Mouse (Mus musculus) T-cell, adult 2 months (primary cell): ENCODE measurements around the gene Chrna1.

Source experiments
- DNase-seq: peaks from one replicate; pipeline ENCODE4 v3.0.0; 2022; ENCODE audit warnings: low spot score

The Chrna1 gene

GRCm38 (mm10) chr2:73580166-73580565, at the start of gene Chrna1:
Gene Chrna1, minus strand, starts transcription at chr2:73580338.
- no peak for DNase-seq

GRCm38 (mm10) chr2:73618486-73619052, 38.4 kb upstream of the Chrna1 start:
- no peak for DNase-seq

DNA sequence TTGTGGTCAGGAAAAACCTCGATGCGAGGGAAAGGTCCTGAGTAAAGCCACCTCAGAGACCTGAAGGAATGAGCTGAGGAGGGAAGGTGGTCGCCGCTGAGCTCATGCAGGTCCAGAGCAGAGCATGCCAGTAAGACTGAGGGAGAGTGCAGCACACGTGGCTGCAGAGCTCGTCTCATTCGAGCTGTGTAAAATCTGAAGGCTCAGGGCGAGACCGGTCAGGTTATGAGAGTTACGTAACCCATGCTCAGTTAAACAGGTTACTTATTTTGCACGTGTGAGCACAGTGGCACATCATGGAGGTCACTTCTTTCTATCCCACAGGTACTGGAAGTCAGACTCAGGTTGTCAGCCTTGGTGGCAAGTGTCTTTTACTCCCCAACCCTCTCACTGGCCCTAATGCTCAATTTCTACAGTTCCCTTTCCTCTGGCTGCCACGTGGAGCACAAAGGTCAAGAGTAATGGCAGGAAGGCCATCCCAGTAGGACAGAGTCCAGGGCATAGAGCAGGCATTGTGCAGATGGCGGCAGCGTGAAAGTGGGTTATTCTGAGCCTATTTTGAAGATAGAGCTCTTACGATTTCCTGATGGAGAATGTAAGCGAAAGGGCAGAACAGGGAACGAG, 36.4 kb upstream of the Chrna1 start:
- DNase-seq = no peak

GRCm38 (mm10) chr2:73615456-73615855, 35.3 kb upstream of the Chrna1 start:
- no peak for DNase-seq

- no peak for DNase-seq
Measured at GRCm38 (mm10) chr2:73614303-73614702, 34.2 kb upstream of the Chrna1 start.

- DNase-seq = no peak
Measured at GRCm38 (mm10) chr2:73612941-73613340, 32.8 kb upstream of the Chrna1 start.

- no peak for DNase-seq
Measured at GRCm38 (mm10) chr2:73612367-73612914, 32.3 kb upstream of the Chrna1 start.

DNA sequence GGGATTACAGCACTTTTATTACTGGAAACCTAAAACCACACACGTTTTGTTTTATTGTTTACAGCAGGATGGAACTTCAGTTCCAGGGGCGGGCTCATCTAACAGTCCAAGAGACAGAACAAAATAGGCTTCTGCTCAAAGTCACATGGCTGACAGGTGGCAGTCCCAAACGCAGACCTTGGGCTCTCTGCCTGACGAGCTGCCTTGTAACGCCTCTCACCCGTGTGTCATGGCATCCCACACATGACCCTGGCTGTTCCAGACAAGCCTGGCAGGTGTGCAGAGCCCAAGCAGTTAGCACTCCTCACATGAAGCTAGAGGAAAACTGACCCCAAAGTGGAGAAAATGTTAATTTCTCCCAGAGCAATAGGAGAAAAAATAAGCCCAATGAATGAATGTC, 31.7 kb upstream of the Chrna1 start:
- DNase-seq = no peak

- DNase-seq = no peak
Measured at GRCm38 (mm10) chr2:73609724-73610210, 29.6 kb upstream of the Chrna1 start.

GRCm38 (mm10) chr2:73609067-73609723, 29.1 kb upstream of the Chrna1 start:
- no peak for DNase-seq

- no peak for DNase-seq
Measured at GRCm38 (mm10) chr2:73608391-73608790, 28.3 kb upstream of the Chrna1 start.

DNA sequence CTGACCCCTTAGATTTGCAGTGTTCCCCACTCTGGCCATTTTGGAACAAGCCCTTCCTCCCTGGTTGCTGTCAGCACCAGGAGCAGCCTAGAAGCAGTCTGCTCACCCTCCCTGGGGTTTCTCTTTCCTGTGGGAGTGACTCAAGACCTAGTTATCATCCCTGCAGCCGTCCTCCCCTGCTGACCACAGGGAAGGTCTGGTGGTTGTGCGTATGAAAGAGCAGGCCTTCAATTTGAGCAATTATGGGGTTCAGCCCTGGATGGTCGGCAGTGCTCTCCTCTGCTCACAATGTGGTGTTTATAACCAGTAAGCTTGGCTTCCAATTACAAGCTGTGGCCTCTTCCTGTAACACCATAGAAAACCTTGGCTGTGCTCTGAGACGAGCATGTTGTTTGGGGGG, 27.5 kb upstream of the Chrna1 start:
- no peak for DNase-seq

DNA sequence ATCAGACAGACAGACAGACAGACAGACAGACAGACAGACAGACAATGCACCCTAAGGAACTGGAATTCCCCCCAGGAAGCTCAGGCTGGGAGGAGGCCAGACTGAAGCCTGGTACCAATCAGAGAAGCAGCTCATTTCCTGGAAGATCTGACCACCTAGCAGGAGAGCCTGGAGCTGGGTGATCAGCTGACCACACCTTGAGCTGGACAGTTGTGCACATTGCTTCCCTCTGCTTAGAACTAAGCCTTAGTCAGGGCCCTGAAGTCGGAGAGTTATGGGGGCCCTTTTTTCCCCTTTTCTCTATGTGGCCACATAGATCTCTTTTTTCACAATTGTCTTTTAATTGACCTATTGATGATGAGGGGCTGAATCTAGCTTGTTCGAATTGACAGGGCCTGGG, 27.0 kb upstream of the Chrna1 start:
- DNase-seq = no peak

DNA sequence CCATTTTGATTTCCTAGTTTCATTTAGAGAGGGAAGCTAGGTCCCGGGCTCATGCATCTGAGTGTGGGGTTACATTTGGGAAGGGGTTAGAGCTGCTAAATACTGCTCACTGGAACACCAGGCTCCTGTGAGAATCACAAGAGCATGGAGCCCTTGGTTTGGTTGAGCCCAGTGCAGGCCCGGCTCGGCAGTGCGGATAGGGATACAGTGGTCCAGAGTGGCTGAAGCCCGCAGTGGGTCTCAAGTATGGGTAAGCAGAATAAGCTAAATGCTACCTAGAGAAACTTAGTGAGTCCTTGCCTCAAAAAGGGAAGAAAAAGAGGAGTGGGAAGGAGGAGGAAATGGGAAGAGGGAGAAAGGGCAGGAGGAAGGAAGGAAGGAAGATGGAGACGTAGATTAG, 26.5 kb upstream of the Chrna1 start:
- DNase-seq = no peak

GRCm38 (mm10) chr2:73605077-73605476, 24.9 kb upstream of the Chrna1 start:
- no peak for DNase-seq

DNA sequence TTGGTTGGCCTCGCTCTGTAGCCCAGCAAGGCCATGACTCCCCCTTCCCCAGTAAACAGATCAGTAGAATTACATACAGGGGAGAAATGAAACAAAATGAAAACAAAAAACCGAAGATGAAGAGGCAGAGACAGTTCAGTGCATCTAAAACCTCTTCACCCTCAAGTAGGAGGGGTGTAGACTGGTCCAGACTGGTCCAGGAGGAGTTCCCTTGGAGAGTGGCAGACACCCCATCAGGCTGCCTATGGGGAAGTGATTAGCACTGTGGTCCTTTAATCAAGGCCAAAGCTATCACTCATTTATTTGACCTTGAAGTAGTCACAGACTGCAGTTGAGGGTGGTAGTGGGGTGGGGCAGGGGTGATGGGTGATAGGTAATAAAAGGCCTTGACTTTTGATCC, 24.4 kb upstream of the Chrna1 start:
- DNase-seq = no peak

DNA sequence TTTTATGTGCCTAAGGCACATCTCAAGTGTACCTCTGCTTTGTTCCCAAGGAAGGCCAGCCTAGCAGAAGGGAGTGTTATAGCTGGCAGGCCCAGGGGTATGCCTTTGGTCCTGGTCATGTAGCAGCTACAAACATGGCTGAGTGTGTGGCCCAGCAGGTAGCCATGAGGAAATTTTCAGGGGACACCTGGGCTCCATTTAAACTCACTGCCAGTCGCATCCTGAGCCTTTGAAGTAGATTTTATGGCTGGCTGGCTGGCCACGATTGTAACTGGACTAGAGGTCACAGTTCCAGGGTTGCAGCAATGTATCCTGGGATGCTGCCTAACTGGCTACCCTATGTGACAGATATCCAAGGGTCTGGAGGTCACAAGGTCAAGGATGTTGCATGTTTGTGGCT, 20.5 kb upstream of the Chrna1 start:
- no peak for DNase-seq

DNA sequence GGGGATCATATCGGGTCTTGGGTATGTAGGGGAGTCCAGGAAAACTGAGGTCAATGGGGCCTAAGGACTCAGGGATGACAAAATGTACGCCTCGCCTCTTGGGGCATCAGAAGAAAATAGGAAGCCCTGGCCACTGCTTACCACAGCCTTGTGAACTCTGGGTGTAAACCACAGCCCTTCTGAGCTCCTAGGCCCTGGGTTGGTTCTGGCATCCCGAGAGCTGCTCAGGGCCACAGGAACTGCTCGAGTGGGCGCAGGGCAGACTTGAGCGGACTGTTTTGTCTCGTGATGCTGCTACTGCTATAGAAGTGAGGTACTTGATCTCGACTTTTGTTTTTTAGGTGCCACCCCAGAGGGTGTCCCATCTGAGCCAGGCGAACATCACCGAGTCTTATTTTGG, 17.6 kb upstream of the Chrna1 start:
- DNase-seq = no peak

DNA sequence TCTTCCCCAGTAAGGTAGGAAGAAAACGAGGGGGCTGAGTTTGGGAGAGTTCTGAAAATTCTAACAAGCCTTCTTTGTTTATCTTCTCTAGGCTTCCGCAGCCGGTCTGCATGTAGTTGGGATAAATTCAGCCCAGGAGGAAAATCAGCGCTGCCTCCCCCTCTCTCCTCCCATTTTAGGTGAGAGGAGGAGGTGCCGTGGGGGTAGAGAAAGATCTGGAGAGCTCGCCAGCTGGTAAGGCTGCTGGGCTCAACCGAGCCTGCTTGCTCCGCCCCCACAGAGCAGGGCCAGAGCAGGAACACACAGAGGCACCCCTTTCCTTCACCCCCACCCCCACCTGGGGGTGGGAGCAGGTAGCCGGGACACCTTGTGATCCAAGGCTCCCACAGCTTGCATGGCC, 16.6 kb upstream of the Chrna1 start:
- no peak for DNase-seq

DNA sequence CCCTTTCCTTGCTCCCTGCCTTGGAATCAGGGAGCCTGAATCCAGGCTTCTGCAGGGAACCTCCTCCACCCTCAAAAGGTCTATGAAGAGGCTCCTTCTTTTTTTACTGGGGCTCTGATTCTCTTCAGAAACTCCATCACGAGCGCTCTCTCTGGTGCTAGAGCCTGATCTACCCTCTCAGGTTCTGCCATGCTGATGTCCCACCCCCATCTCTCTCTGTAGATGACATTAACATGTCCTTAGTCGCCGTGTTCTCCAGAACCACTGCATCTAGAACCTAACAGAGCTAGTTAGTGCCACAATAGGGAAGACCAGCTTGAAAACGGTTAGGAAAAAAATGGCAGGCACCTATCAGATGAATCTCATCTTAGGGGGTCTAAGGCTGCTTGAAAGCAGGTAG, 16.2 kb upstream of the Chrna1 start:
- DNase-seq = no peak

GRCm38 (mm10) chr2:73593101-73593439, 12.9 kb upstream of the Chrna1 start:
- DNase-seq = no peak

- DNase-seq = no peak
Measured at GRCm38 (mm10) chr2:73592231-73593100, 12.3 kb upstream of the Chrna1 start.
